Mouse (Mus musculus): ENCODE results near the gene Anapc16. TPM values are rescaled to one million over a fixed set of nuclear protein-coding genes. Genes with fewer than 3 reads are reported as not detected.

The Anapc16 gene
- polyA plus RNA-seq, 1 experiment, result 32.9 TPM

GRCm38 (mm10) chr10:59952781-59953563, 50.0 kb downstream of the Anapc16 start:
- Histone ChIP-seq H3K27ac (ENCODE audit: control insufficient read depth, insufficient read depth, low read depth, low read length, poor library complexity) (no peak overlapping the region), H3K4me1 (ENCODE audit: control insufficient read depth, insufficient read depth, low read length) (peaks cover 1% of the 10 kb centered on the region; the same call in 1 of the 2 replicates), H3K4me3 (replicated peaks; ENCODE audit: control insufficient read depth, low read depth, low read length) (no peak overlapping the region)
- WGBS, result 45% methylated on average over 16 of the region's 16 CpGs
- TF ChIP-seq POLR2A (IDR thresholded peaks at IDR 0.05; ENCODE audit: borderline replicate concordance, control insufficient read depth, low read depth, low read length), result no peak
- TF ChIP-seq CTCF (IDR thresholded peaks at IDR 0.05; ENCODE audit: control insufficient read depth, insufficient read depth, low read length), result no peak

DNA sequence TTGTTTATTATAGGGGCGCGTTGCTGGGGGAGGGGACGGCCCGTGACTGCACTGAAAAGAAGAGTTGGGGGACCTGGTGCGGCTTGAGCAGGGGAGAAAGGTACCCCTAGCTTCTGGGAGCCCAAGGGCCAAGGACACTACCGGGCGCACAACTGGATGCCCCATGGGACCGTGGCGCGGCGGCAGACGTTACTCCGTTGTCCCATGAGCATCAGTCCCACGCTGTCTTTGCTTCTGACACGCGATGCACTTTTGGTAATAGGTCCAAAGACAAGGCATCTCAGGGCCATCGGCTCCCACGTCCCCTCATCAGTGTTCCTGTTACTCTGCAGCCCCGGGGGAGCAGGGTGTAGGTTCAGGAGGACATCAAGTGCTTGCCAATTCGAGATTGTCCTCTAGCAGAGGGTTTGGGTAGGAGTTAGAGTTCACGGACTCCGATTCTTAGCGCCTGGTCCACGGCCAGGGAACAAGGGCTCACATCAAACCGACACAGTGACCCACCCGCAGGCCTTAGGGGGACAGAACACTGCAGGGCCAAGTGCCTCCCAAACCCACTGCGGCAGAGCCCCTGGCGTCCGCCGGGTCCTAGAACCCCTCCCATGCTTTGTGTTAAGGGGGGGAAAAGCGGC, 50.7 kb downstream of the Anapc16 start:
- TF ChIP-seq POLR2A (IDR thresholded peaks at IDR 0.05; ENCODE audit: borderline replicate concordance, control insufficient read depth, low read depth, low read length), result no peak
- no peak for TF ChIP-seq CTCF (IDR thresholded peaks at IDR 0.05; ENCODE audit: control insufficient read depth, insufficient read depth, low read length)

GRCm38 (mm10) chr10:59951211-59952151, 51.5 kb downstream of the Anapc16 start, which contains the start of gene Ddit4:
TSS of gene Ddit4 (minus strand) at chr10:59951834.
- H3K4me1 ChIP-seq (ENCODE audit: control insufficient read depth, insufficient read depth, low read length), result peaks cover 1% of the 10 kb centered on the region; the same call in 1 of the 2 replicates
- WGBS, result under 1% methylated on average over 76 of the region's 76 CpGs
- H3K4me3 ChIP-seq (replicated peaks; ENCODE audit: control insufficient read depth, low read depth, low read length), result peak within 1 kb of the TSS; percentile 92
- no peak for TF ChIP-seq CTCF (IDR thresholded peaks at IDR 0.05; ENCODE audit: control insufficient read depth, insufficient read depth, low read length)
- peak; percentile 100 for TF ChIP-seq POLR2A (IDR thresholded peaks at IDR 0.05; ENCODE audit: borderline replicate concordance, control insufficient read depth, low read depth, low read length)
- H3K27ac ChIP-seq (ENCODE audit: control insufficient read depth, insufficient read depth, low read depth, low read length, poor library complexity), result peak within 1 kb of the TSS; percentile 82

More for the DNA sequence above, 50.7 kb downstream of the Anapc16 start:
- Histone ChIP-seq H3K4me3 (replicated peaks; ENCODE audit: control insufficient read depth, low read depth, low read length) (peak overlapping the region; percentile 92), H3K27ac (ENCODE audit: control insufficient read depth, insufficient read depth, low read depth, low read length, poor library complexity) (peak overlapping the region; percentile 71), H3K4me1 (ENCODE audit: control insufficient read depth, insufficient read depth, low read length) (peaks cover 1% of the 10 kb centered on the region; the same call in 1 of the 2 replicates)
- WGBS, result under 1% methylated on average over 31 of the region's 31 CpGs

DNA sequence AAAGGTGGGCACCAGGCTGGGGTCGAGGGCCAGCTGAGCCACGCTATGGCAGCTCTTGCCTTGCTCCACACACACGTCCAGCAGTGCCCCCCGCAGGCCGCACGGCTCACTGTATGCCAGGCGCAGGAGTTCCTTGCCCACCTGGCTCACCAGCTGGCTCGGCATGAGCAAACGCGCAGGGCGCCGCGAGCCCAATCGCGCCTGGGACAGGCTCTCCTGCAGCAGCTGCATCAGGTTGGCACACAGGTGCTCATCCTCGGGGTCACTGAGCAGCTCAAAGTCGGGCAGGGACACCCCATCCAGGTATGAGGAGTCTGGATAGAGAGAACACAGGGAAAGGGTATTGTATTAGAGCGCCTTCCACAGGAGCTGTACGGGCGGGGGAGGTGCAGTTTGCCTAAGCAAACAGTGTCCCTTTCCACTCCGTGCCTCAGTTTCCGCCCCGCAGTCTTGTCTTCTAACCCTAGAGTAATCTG, 52.2 kb downstream of the Anapc16 start:
- H3K27ac ChIP-seq (ENCODE audit: control insufficient read depth, insufficient read depth, low read depth, low read length, poor library complexity), result peak overlapping the region; percentile 82
- peaks cover 1% of the 10 kb centered on the region; the same call in 1 of the 2 replicates for H3K4me1 ChIP-seq (ENCODE audit: control insufficient read depth, insufficient read depth, low read length)
- TF ChIP-seq CTCF (IDR thresholded peaks at IDR 0.05; ENCODE audit: control insufficient read depth, insufficient read depth, low read length) (peak; percentile 73), POLR2A (IDR thresholded peaks at IDR 0.05; ENCODE audit: borderline replicate concordance, control insufficient read depth, low read depth, low read length) (no peak)
- 1% methylated on average over 23 of the region's 23 CpGs for WGBS
- H3K4me3 ChIP-seq (replicated peaks; ENCODE audit: control insufficient read depth, low read depth, low read length), result peak overlapping the region; percentile 92

- Histone ChIP-seq H3K27ac (ENCODE audit: control insufficient read depth, insufficient read depth, low read depth, low read length, poor library complexity) (peak overlapping the region; percentile 82), H3K4me3 (replicated peaks; ENCODE audit: control insufficient read depth, low read depth, low read length) (peak overlapping the region; percentile 92), H3K4me1 (ENCODE audit: control insufficient read depth, insufficient read depth, low read length) (peaks cover 1% of the 10 kb centered on the region; the same call in 1 of the 2 replicates)
- no peak for TF ChIP-seq POLR2A (IDR thresholded peaks at IDR 0.05; ENCODE audit: borderline replicate concordance, control insufficient read depth, low read depth, low read length)
- TF ChIP-seq CTCF (IDR thresholded peaks at IDR 0.05; ENCODE audit: control insufficient read depth, insufficient read depth, low read length), result peak; percentile 4; the same call in 1 of the 2 replicates
- WGBS, result 52% methylated on average over 15 of the region's 15 CpGs
These were observed 52.9 kb downstream of the Anapc16 start for GRCm38 (mm10) chr10:59949783-59950605.

GRCm38 (mm10) chr10:59949255-59949648, 53.7 kb downstream of the Anapc16 start:
- 47% methylated on average over 1 of the region's 1 CpGs for WGBS
- no peak for TF ChIP-seq POLR2A (IDR thresholded peaks at IDR 0.05; ENCODE audit: borderline replicate concordance, control insufficient read depth, low read depth, low read length)
- TF ChIP-seq CTCF (IDR thresholded peaks at IDR 0.05; ENCODE audit: control insufficient read depth, insufficient read depth, low read length), result no peak
- H3K4me1 ChIP-seq (ENCODE audit: control insufficient read depth, insufficient read depth, low read length), result peaks cover 1% of the 10 kb centered on the region; the same call in 1 of the 2 replicates
- H3K27ac ChIP-seq (ENCODE audit: control insufficient read depth, insufficient read depth, low read depth, low read length, poor library complexity), result no peak overlapping the region
- no peak overlapping the region for H3K4me3 ChIP-seq (replicated peaks; ENCODE audit: control insufficient read depth, low read depth, low read length)

All from bone marrow, adult 2 months (tissue).